Mouse (Mus musculus) kidney, adult 2 months (tissue): ENCODE results near the gene Dyx1c1.

Source experiments
- CTCF ChIP-seq: fragments of 200-500 bp; conservative IDR thresholded peaks from 2 replicates; pipeline ENCODE4 v1.5.1; 2011; ENCODE audit warnings: low read depth, mild to moderate bottlenecking, control low read depth, low read length, moderate library complexity, mixed read lengths; ENCODE audit not compliant: insufficient read depth, insufficient read length
- POLR2A ChIP-seq: fragments of 200-500 bp; IDR thresholded peaks from one replicate; pipeline ENCODE4 v1.6.1; 2011; ENCODE audit warnings: low read depth, low read length, control low read depth

DNA sequence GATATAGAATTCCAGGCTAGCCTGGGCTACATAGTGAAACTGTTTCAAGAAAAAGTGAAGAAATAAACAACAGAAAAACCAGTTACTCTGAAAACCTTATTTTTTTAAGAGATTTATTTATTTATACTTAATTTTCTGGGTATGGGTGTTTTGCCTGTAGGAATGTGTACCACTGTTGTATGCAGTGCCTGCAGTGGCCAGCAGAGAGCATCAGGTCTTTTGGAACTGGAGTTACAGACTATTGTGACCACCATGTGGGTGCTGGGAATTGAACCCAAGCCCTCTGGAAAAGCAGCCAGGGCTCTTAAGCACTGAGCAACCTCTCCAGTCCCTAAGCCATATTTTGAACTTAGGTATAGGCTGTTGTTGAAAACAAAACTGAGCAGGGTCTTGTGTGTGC lies 14.4 kb downstream of the Dyx1c1 start:
- TF ChIP-seq CTCF (no peak), POLR2A (no peak)
